Mouse (Mus musculus): ENCODE measurements at regions not wholly inside any gene's neighbourhood (a gene's known extent, or its start where the extent isn't known, plus 50 kb on each side); places are given as distances from the start of the nearest gene placed in this dataset.

GRCm38 (mm10) chr10:43791525-43792021, 110.0 kb downstream of the Qrsl1 start:
- TF ChIP-seq CTCF (IDR thresholded peaks at IDR 0.05; ENCODE audit: low read depth) (no peak), EP300 (IDR thresholded peaks at IDR 0.05; ENCODE audit: low read depth) (no peak)
